Mouse (Mus musculus) embryonic facial prominence, embryonic 10.5 days (tissue): ENCODE data around the gene Ern1. TPM values are rescaled to one million over a fixed set of nuclear protein-coding genes. Genes with fewer than 3 reads are reported as not detected.
"Not testable (repeated sequence)": the region's sequence is repeated elsewhere in the genome, so short reads cannot be mapped to it uniquely, and the experiment has no call there.

Experiments
- DNase-seq: peaks from one replicate; pipeline ENCODE4 v3.0.0-alpha.2; 2017; ENCODE audit warnings: low spot score
- H3K27ac ChIP-seq: fragments of 300-500 bp; sonication (generic); replicated peaks from 2 replicates; pipeline ENCODE4 v1.5.1; 2016; ENCODE audit warnings: mild to moderate bottlenecking
- H3K27me3 ChIP-seq: fragments of 300-500 bp; sonication (generic); replicated peaks from 2 replicates; pipeline ENCODE4 v1.6.1; 2016; ENCODE audit warnings: low read depth, mild to moderate bottlenecking; ENCODE audit not compliant: poor library complexity, severe bottlenecking
- H3K36me3 ChIP-seq: fragments of 300-500 bp; sonication (generic); replicated peaks from 2 replicates; pipeline ENCODE4 v1.6.1; 2016; ENCODE audit warnings: mild to moderate bottlenecking, moderate library complexity
- H3K4me1 ChIP-seq: fragments of 300-500 bp; sonication (generic); 2 replicates; pipeline ENCODE4 v1.6.1; 2016
- H3K4me3 ChIP-seq: fragments of 300-500 bp; sonication (generic); 2 replicates; pipeline ENCODE4 v1.5.1; 2016; ENCODE audit warnings: mild to moderate bottlenecking, moderate library complexity
- H3K9me3 ChIP-seq: fragments of 300-500 bp; sonication (generic); 2 replicates; pipeline ENCODE4 v1.6.1; 2016; ENCODE audit warnings: mild to moderate bottlenecking
- WGBS: fragments of 180-500 bp; shearing (Covaris S2); methylation state at CpG from one replicate; pipeline ENCODE4 v1.1.7; 2016; 5-methylcytosine and 5-hydroxymethylcytosine counted together
- polyA plus RNA-seq: library from polyadenylated mRNA; unstranded; fragments of >200 nt; fragmentation: Nextera tagmentation; extraction: Ambion mirVana; gene quantifications from 2 replicates; pipeline ENCODE4 v1.2.1, GENCODE M21; 2016

Gene Ern1
- polyA plus RNA-seq, 1 experiment from 2014 or later: 5.5 TPM

- H3K27ac ChIP-seq: no peak overlapping the region
- DNase-seq: no peak
- no peaks in the 10 kb centered on the region for H3K27me3 ChIP-seq
- H3K4me1 ChIP-seq: peaks cover 7% of the 10 kb centered on the region; the same call in 1 of the 2 replicates
- H3K4me3 ChIP-seq: no peak overlapping the region
- no peaks in the 10 kb centered on the region for H3K36me3 ChIP-seq
- H3K9me3 ChIP-seq: no peaks in the 10 kb centered on the region
- WGBS: 98% methylated on average over 1 of the region's 1 CpGs
These were observed 16.0 kb downstream of the Ern1 start for GRCm38 (mm10) chr11:106471629-106472028.

- peaks cover 7% of the 10 kb centered on the region; the same call in 1 of the 2 replicates for H3K4me1 ChIP-seq
- no peaks in the 10 kb centered on the region for H3K27me3 ChIP-seq
- no peak overlapping the region for H3K27ac ChIP-seq
- no peaks in the 10 kb centered on the region for H3K9me3 ChIP-seq
- H3K36me3 ChIP-seq: no peaks in the 10 kb centered on the region
- no peak overlapping the region for H3K4me3 ChIP-seq
- no peak for DNase-seq
- 91% methylated on average over 1 of the region's 1 CpGs for WGBS
These were observed 19.1 kb downstream of the Ern1 start for GRCm38 (mm10) chr11:106468509-106468908.

- 91% methylated on average over 4 of the region's 4 CpGs for WGBS
- H3K27me3 ChIP-seq: no peaks in the 10 kb centered on the region
- 0 out of 2 replicates have a peak, but pooled peaks cover 10% of the 10 kb centered on the region for H3K4me1 ChIP-seq
- no peaks in the 10 kb centered on the region for H3K36me3 ChIP-seq
- H3K27ac ChIP-seq: no peak overlapping the region
- H3K9me3 ChIP-seq: no peaks in the 10 kb centered on the region
- DNase-seq: no peak
- no peak overlapping the region for H3K4me3 ChIP-seq
These were observed 21.7 kb downstream of the Ern1 start for GRCm38 (mm10) chr11:106465932-106466331.

GRCm38 (mm10) chr11:106465545-106465903 is 22.1 kb downstream of the Ern1 start:
- Histone ChIP-seq H3K36me3 (no peaks in the 10 kb centered on the region), H3K4me1 (0 out of 2 replicates have a peak, but pooled peaks cover 6% of the 10 kb centered on the region), H3K4me3 (no peak overlapping the region), H3K27me3 (no peaks in the 10 kb centered on the region), H3K9me3 (no peaks in the 10 kb centered on the region), H3K27ac (no peak overlapping the region)
- WGBS: 85% methylated on average over 1 of the region's 1 CpGs
- no peak for DNase-seq

GRCm38 (mm10) chr11:106464681-106465544 is 22.7 kb downstream of the Ern1 start:
- WGBS: 90% methylated on average over 4 of the region's 4 CpGs
- Histone ChIP-seq H3K4me1 (0 out of 2 replicates have a peak, but pooled peaks cover 6% of the 10 kb centered on the region), H3K27me3 (no peaks in the 10 kb centered on the region), H3K9me3 (no peaks in the 10 kb centered on the region), H3K36me3 (no peaks in the 10 kb centered on the region), H3K4me3 (no peak overlapping the region), H3K27ac (no peak overlapping the region)
- no peak for DNase-seq

GRCm38 (mm10) chr11:106463845-106464244 is 23.8 kb downstream of the Ern1 start:
- DNase-seq: no peak
- no peak overlapping the region for H3K4me3 ChIP-seq
- 82% methylated on average over 5 of the region's 5 CpGs for WGBS
- H3K4me1 ChIP-seq: 0 out of 2 replicates have a peak, but pooled peaks cover 6% of the 10 kb centered on the region
- no peaks in the 10 kb centered on the region for H3K9me3 ChIP-seq
- H3K36me3 ChIP-seq: no peaks in the 10 kb centered on the region
- H3K27me3 ChIP-seq: no peaks in the 10 kb centered on the region
- H3K27ac ChIP-seq: no peak overlapping the region

- no peaks in the 10 kb centered on the region for H3K27me3 ChIP-seq
- WGBS: 86% methylated on average over 3 of the region's 3 CpGs
- H3K9me3 ChIP-seq: no peaks in the 10 kb centered on the region
- H3K36me3 ChIP-seq: no peaks in the 10 kb centered on the region
- no peak for DNase-seq
- H3K4me3 ChIP-seq: no peak overlapping the region
- H3K4me1 ChIP-seq: 0 out of 2 replicates have a peak, but pooled peaks cover 6% of the 10 kb centered on the region
- H3K27ac ChIP-seq: no peak overlapping the region
These were observed 25.3 kb downstream of the Ern1 start for GRCm38 (mm10) chr11:106462309-106462708.

GRCm38 (mm10) chr11:106461145-106461932 is 26.3 kb downstream of the Ern1 start:
- Histone ChIP-seq H3K27me3 (no peaks in the 10 kb centered on the region), H3K36me3 (no peaks in the 10 kb centered on the region), H3K4me3 (no peak overlapping the region), H3K4me1 (0 out of 2 replicates have a peak, but pooled peaks cover 6% of the 10 kb centered on the region), H3K9me3 (no peaks in the 10 kb centered on the region), H3K27ac (no peak overlapping the region)
- no peak for DNase-seq
- WGBS: 79% methylated on average over 5 of the region's 5 CpGs

GRCm38 (mm10) chr11:106460671-106461070 is 27.0 kb downstream of the Ern1 start:
- H3K27me3 ChIP-seq: no peaks in the 10 kb centered on the region
- no peaks in the 10 kb centered on the region for H3K9me3 ChIP-seq
- H3K4me3 ChIP-seq: no peak overlapping the region
- no peak for DNase-seq
- no peak overlapping the region for H3K27ac ChIP-seq
- H3K4me1 ChIP-seq: 0 out of 2 replicates have a peak, but pooled peaks cover 6% of the 10 kb centered on the region
- 94% methylated on average over 1 of the region's 1 CpGs for WGBS
- no peaks in the 10 kb centered on the region for H3K36me3 ChIP-seq

GRCm38 (mm10) chr11:106458540-106458939 is 29.1 kb downstream of the Ern1 start:
- no peak for DNase-seq
- Histone ChIP-seq H3K4me1 (0 out of 2 replicates have a peak, but pooled peaks cover 6% of the 10 kb centered on the region), H3K4me3 (no peak overlapping the region), H3K27me3 (no peaks in the 10 kb centered on the region), H3K27ac (no peak overlapping the region), H3K9me3 (no peaks in the 10 kb centered on the region), H3K36me3 (no peaks in the 10 kb centered on the region; the same call in 1 of the 2 replicates)
- 91% methylated on average over 4 of the region's 4 CpGs for WGBS

- no peak for DNase-seq
- no peaks in the 10 kb centered on the region for H3K27me3 ChIP-seq
- H3K9me3 ChIP-seq: no peaks in the 10 kb centered on the region
- no peak overlapping the region for H3K27ac ChIP-seq
- H3K36me3 ChIP-seq: no peaks in the 10 kb centered on the region
- no peak overlapping the region for H3K4me3 ChIP-seq
- WGBS: 39% methylated on average over 3 of the region's 3 CpGs
- H3K4me1 ChIP-seq: peaks cover 4% of the 10 kb centered on the region
These were observed 44.0 kb downstream of the Ern1 start for GRCm38 (mm10) chr11:106443646-106444045.

GRCm38 (mm10) chr11:106442564-106442963 is 45.1 kb downstream of the Ern1 start:
- H3K27me3 ChIP-seq, DNase-seq, H3K4me3 ChIP-seq, H3K4me1 ChIP-seq, H3K27ac ChIP-seq, H3K9me3 ChIP-seq, H3K36me3 ChIP-seq: not testable (repeated sequence)
- 82% methylated on average over 2 of the region's 2 CpGs for WGBS
